Comparison of ENCODE assay signal across 23 mouse cellular contexts in genomic region chr11:32612304-32612703, GRCm38 (mm10).
"Had no signal": no experiment of that assay in that cellular context is flagged by ENCODE, and none has a peak within 500 bp of the region (broad histone marks: within the 10 kb centered on the region; RNA-seq: fewer than 3 reads in every experiment).

No protein-coding gene starts in this region.

- H3K9ac ChIP-seq: heart, embryonic 12.5 days; hindbrain, embryonic 12.5 days; hindbrain, embryonic 14.5 days; limb, embryonic 13.5 days; limb, embryonic 15.5 days had no signal

- H3K4me3 ChIP-seq: gastrocnemius, adult 2 months; heart, embryonic 10.5 days; heart, embryonic 12.5 days; hindbrain, embryonic 10.5 days; hindbrain, embryonic 12.5 days; limb, embryonic 13.5 days; limb, embryonic 15.5 days had no signal

- ATAC-seq: forebrain, embryonic 16.5 days; hindbrain, embryonic 16.5 days; inflammation-experienced regulatory T-cells, adult 6 months had no signal

- DNase-seq: gastrocnemius, adult 2 months; gastrocnemius, postnatal 10 days; gastrocnemius, postnatal 25 days; heart, adult 18-20 months; heart, postnatal 10 days; heart, postnatal 4 days; kidney, adult 11 months; kidney, adult 8-10 months; kidney, postnatal 14 days; kidney, postnatal 36 days; layer of hippocampus, adult 9-11 months; layer of hippocampus, postnatal 36 days; left cerebral cortex, postnatal 4 days had no signal

- H3K9me3 ChIP-seq: heart, embryonic 10.5 days; heart, embryonic 12.5 days; hindbrain, embryonic 10.5 days; hindbrain, embryonic 12.5 days; limb, embryonic 13.5 days; limb, embryonic 15.5 days had no signal

- H3K4me2 ChIP-seq: heart, embryonic 12.5 days; hindbrain, embryonic 12.5 days; hindbrain, embryonic 14.5 days; limb, embryonic 13.5 days; limb, embryonic 15.5 days had no signal

- H3K27ac ChIP-seq: gastrocnemius, adult 2 months; hindbrain, embryonic 10.5 days; hindbrain, embryonic 12.5 days; hindbrain, embryonic 14.5 days; limb, embryonic 13.5 days; limb, embryonic 15.5 days had no signal

- H3K36me3 ChIP-seq: heart, embryonic 10.5 days; heart, embryonic 12.5 days; limb, embryonic 13.5 days had no signal

- H3K27me3 ChIP-seq: heart, embryonic 12.5 days; limb, embryonic 13.5 days; limb, embryonic 15.5 days had no signal
